Mouse (Mus musculus): ENCODE measurements around the gene Phf10.
"Not testable (repeated sequence)": the region's sequence is repeated elsewhere in the genome, so short reads cannot be mapped to it uniquely, and the experiment has no call there.

Gene Phf10

DNA sequence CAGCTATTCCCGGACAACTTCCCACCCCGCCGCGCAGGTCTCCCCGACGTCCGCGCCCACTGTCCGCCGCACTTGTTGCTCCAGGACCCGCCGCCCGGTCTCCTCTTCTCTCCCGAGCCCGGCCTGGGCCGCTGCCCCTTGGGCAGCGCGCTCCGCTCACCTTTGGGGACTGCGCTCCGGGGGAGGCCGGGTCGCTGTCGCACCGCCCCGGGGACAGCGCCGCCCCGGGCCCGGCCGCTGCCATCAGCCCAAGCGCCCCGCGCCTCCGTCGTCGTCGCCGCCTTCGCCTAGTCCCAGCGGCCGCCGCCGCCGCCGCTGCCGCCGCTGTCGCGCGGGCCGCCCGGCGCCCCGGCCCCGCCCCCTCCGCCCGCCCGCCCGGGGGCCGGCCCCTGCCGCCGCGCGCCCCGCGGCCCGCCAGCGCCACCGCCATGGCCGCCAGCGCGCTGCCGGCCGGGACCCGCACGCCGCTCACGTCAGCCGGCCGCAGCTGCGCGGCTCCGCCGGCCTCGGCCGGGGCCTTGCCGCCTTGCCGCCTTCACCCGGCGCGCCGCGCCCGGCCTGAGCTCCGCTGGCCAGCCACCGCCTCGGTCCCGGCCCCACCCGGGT lies at the start of gene Phf10:
Phf10 (minus strand) TSS at position 323 of the 606 bp plus-strand sequence.
- DNase-seq, result peak; percentile 32 to 47

DNA sequence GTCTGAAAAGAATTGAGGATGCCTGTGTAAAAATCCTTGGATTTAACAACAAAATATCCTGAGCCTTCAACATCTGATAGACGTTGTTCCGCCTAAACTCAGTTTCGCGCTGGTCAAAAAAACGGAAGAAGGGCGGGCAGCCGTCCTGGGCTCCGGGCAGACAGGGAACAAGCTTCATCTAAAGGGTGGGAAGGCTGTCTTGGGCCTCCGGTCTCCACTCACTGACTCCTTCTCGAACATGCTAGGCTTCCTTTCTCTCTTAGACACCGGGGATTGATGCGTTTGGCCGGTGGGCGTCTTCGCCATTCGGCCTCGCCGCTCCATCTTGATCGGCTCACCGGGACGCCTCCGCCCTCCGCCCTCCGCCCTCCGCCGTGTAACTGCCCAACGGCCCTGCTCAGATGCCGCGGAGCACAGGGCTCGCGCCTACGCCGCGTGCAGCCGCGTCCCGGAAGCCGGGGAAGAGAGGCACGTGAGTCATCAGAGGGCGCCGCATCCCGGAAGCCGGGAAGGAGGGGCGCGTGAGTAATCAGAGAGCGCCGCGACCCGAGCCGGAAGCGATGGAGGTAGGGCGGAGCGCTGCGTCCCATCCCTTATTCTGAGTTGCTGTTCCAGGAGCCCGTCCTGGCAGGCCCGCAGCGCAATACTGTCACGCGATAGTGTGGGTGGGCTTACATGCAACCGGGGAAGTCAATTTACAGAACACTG lies 48.8 kb upstream of the Phf10 start, which contains the start of gene Gm3435:
Gm3435 (plus strand) TSS at position 471 of the 708 bp plus-strand sequence.
- not testable (repeated sequence) for DNase-seq

- DNase-seq, result not testable (repeated sequence)
Measured at GRCm38 (mm10) chr17:15009088-15009487, 48.0 kb upstream of the Phf10 start.

GRCm38 (mm10) chr17:15000047-15000446 lies 39.0 kb upstream of the Phf10 start:
- DNase-seq, result not testable (repeated sequence)

- DNase-seq, result not testable (repeated sequence)
Measured at GRCm38 (mm10) chr17:14994140-14994539, 33.1 kb upstream of the Phf10 start.

DNA sequence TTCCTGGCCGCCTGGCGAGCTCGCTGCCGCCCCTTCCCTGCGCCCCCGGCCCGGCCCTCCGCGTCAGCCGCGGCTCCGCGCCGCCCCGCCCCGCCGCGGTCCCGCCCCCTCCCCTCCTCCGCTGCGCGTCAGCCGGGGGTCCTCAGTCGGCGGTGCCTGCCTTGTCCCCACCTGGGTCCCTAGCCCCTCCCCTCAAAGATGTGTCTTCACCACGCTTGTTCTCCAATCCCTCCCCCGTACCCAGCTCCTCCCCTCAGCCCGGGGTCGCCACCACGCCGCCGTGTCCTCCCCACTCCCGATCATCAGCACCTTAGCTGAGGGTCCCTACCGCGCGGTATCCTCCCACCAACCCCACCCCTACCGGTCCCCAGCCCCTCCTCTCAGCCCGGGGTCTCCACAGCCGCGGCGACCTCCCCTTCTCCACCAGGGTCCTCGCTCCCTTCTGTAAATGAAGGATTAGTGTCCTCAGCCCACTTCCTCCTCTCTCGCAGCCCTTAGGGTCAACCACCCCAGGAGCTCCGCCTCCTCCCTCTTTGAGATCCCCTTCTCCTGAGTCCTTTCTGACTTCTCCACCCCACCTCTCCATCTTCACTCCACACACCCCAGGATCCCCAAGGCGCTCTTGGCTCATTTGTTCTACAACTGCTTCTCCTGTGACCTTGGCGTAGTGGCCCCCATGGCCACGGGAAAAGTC lies 32.2 kb upstream of the Phf10 start:
- DNase-seq, result not testable (repeated sequence)

DNA sequence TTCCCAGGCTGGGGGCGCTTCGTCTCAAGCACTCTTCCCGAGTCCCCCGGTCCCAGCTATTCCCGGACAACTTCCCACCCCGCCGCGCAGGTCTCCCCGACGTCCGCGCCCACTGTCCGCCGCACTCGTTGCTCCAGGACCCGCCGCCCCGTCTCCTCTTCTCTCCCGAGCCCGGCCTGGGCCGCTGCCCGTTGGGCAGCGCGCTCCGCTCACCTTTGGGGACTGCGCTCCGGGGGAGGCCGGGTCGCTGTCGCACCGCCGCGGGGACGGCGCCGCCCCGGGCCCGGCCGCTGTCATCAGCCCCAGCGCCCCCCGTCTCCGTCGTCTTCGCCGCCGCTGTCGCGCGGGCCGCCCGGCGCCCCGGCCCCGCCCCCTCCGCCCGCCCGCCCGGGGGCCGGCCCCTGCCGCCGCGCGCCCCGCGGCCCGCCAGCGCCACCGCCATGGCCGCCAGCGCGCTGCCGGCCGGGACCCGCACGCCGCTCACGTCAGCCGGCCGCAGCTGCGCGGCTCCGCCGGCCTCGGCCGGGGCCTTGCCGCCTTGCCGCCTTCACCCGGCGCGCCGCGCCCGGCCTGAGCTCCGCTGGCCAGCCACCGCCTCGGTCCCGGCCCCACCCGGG lies 31.6 kb upstream of the Phf10 start:
- not testable (repeated sequence) for DNase-seq

DNA sequence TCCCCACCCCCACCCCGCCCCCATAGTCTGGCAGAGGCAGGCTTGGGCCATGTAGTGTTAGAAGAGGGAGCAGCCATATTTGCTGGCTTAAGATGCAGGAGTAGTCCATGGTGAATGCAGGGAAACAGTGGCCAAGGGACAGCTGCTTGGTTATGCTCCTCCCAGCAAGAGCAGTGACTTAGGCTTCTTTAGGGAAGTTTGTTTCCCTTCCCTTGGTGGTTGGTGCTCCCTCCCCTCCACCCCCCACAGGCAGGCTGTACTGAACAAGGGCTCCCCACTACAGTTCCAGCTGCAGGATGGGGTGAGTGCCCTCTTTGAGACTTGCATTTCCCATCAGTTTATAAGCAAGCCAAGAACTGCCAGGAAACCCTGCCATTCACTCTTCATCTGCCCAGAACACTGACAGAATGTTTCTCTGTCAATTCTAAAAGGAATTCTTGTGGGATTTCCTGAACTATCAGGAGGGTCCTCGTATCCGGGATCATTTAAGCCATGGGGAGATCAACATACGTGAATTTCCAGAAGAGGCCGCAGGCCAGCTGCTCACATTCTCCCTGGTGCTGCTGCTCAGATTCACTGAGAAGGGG lies 29.1 kb upstream of the Phf10 start:
- not testable (repeated sequence) for DNase-seq

DNA sequence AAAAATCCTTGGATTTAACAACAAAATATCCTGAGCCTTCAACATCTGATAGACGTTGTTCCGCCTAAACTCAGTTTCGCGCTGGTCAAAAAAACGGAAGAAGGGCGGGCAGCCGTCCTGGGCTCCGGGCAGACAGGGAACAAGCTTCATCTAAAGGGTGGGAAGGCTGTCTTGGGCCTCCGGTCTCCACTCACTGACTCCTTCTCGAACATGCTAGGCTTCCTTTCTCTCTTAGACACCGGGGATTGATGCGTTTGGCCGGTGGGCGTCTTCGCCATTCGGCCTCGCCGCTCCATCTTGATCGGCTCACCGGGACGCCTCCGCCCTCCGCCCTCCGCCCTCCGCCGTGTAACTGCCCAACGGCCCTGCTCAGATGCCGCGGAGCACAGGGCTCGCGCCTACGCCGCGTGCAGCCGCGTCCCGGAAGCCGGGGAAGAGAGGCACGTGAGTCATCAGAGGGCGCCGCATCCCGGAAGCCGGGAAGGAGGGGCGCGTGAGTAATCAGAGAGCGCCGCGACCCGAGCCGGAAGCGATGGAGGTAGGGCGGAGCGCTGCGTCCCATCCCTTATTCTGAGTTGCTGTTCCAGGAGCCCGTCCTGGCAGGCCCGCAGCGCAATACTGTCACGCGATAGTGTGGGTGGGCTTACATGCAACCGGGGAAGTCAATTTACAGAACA lies 17.4 kb upstream of the Phf10 start, which contains the start of the genes 9030025P20Rik and Gm3417:
9030025P20Rik (plus strand) TSS at position 107 of the 677 bp plus-strand sequence.
Gm3417 (minus strand) TSS at position 429 of the 677 bp plus-strand sequence.
- DNase-seq, result not testable (repeated sequence)

DNA sequence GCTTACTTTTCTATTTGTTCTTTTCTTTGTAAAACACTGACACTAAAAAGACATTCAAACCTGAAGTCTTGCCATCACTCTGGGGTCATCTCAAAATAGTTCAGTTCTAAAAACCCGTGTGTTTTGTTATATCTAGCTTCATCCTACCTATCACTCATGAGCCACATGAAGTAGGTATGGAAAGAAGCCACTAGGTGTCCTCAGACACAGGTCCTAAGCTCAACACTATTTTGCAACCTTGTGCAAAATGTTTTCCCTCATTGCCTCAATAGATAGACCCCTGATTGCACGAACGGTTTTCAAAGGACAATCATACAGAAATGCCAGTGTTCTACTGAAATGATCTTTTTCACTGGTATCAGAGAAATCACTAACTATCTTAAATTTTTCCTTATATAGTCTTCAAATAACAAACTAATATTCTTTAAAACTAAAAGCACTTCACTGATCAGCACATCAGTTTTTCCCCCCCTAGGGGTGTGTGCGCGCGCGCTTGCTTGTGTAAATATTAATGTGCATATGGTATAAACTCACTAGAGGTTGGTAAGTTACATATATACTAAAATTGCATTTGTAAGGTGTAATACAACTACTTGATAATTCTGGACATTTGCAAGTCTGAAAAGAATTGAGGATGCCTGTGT lies 16.8 kb upstream of the Phf10 start:
- DNase-seq, result peak; percentile 19 to 25

DNA sequence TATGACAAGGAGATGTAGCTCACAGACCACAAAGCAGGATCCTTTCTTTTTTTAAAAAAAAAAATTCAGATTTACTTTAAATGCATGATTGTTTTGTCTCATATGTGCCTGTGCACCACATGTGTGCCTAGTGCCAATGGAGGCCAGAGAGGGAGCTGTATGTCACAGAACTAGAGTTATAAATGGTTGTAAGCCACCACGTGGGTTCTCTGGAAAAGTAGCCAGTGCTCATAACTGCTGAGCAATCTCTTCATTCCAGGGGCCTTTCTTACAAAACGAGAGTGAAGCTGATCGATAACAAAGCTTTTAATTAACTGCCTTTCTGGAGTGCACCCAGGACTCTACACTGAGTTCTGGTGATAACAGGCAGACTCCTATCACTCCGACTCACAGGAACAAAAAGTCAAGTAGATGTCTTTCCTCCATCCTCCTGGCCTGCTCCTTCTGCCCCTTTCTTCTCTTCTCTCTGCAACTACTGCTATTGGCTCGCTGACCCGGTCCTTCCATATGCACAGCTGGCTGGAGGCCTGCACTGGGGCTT lies 7.4 kb upstream of the Phf10 start:
- DNase-seq, result not testable (repeated sequence)

DNA sequence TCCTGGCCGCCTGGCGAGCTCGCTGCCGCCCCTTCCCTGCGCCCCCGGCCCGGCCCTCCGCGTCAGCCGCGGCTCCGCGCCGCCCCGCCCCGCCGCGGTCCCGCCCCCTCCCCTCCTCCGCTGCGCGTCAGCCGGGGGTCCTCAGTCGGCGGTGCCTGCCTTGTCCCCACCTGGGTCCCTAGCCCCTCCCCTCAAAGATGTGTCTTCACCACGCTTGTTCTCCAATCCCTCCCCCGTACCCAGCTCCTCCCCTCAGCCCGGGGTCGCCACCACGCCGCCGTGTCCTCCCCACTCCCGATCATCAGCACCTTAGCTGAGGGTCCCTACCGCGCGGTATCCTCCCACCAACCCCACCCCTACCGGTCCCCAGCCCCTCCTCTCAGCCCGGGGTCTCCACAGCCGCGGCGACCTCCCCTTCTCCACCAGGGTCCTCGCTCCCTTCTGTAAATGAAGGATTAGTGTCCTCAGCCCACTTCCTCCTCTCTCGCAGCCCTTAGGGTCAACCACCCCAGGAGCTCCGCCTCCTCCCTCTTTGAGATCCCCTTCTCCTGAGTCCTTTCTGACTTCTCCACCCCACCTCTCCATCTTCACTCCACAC lies 583 bp upstream of the Phf10 start:
- DNase-seq, result not testable (repeated sequence)

DNA sequence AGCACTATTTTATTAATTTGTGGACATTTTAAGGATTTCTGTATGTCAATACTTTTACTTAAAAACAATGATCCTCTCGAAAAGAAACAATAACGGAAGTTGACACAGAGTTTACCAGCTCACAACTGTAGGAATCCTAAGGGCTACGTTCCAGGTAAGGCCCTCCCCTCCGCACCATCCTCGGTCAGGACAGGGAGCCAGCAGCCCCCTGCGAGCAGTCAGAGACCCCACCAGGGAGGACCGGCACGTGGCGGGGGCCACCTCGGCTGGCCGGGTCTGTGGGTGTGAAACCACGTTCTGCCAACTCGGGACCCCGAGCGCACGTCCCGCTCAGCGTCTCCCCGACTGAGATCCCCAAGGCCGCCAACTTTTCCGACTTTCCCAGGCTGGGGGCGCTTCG lies 553 bp downstream of the Phf10 start:
- peak; percentile 35 to 38 for DNase-seq

- DNase-seq, result no peak
Measured at GRCm38 (mm10) chr17:14959979-14960378, 1.1 kb downstream of the Phf10 start.

DNA sequence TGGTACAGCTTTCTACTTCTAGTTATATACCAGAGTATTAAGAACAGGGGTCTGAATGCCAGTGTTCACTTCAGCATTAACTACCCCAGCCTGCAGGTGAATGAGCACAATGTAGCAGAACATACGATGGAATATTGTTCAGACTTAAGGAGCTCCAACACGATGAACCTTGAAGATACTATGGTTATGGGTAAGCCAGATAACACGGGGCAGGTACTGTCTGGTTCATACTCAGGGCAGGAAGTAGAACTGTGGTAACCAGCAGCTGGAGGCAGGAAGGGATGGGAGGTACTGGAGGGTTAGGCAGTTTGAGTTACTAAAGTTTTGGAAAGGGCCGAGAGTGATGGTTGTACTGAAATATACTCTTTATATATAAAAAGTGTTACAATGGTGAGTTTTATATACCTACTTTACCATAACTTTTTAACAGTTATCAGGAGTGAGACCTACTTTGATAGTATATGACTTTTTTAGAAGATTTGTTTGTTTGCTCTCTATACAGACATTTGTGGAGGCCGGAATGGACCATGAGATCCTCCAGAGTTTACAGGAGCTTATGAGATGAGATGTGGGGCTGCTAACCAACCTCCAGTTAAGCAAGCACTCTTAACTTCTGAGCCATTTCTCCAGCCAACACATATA lies 2.3 kb downstream of the Phf10 start:
- DNase-seq, result no peak

- no peak for DNase-seq
Measured at GRCm38 (mm10) chr17:14953452-14953851, 7.6 kb downstream of the Phf10 start.

GRCm38 (mm10) chr17:14949161-14949827 lies 11.8 kb downstream of the Phf10 start:
- no peak for DNase-seq

DNA sequence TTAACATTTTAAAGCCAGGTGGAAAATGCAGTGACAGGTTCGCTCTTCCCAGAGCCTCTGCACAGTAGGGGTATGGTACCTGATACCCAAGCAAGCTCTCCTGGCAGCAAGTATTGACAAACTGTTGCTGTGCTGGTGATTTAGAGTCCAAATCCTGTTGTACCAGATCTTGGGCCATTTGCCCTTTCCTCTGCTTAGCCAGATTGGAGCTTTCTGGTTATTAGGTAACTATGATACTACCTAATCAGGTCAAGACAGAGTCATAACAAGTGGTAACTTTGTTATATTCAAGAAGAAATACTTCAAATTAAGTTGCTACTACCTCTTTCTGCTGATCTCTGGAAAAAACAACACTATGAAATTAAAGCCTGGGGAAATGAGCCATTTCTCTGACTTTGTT lies 16.5 kb downstream of the Phf10 start:
- DNase-seq, result no peak

GRCm38 (mm10) chr17:14943729-14944059 lies 17.4 kb downstream of the Phf10 start:
- peak in 1 of 2 experiments; percentile 10 for DNase-seq

All from B cell, adult 2 months (primary cell).